Comparison of ENCODE assay signal across 7 mouse cellular contexts in genomic region chr15:103627085-103627484, GRCm38 (mm10).
DNase-seq lines count a peak whose midpoint lies in the region.

No protein-coding gene starts in this region.

- DNase-seq in right cerebral cortex, adult 18-20 months = peak; percentile 15
- no peak for DNase-seq in right cerebral cortex, postnatal 25 days
- peak; percentile 9 to 37 for DNase-seq in cerebellum, postnatal 36 days
- DNase-seq in kidney, adult 9 months = peak; percentile 91
- DNase-seq in lung, postnatal 10 days = peak; percentile 23
- DNase-seq in thymus, postnatal 4 days = no peak
- no peak for DNase-seq in spleen, postnatal 10 days (ENCODE audit: low spot score in 2 of 2)

Comparison
In these comparisons a context has a peak if more than half of its experiments do, and no peak if none do; other contexts are left out.
1. DNase-seq: peak in right cerebral cortex, adult 18-20 months (single experiment), cerebellum, postnatal 36 days (2 of 2), kidney, adult 9 months (single experiment) and lung, postnatal 10 days (single experiment); none in right cerebral cortex, postnatal 25 days (single experiment), thymus, postnatal 4 days (single experiment) and spleen, postnatal 10 days (0 of 2).